7 mouse cellular contexts compared by ENCODE assay signal in genomic region chr14:100458727-100459447, GRCm38 (mm10).
A peak's percentile ranks its signal among the peaks of the same experiment; 100 is the strongest.
DNase-seq lines count a peak whose midpoint lies in the region; ATAC-seq and TF ChIP-seq lines count a peak whose summit lies in the region.

No protein-coding gene starts in this region.

- H3K36me3 ChIP-seq in heart, embryonic 10.5 days: no peaks in the 10 kb centered on the region
- H3K36me3 ChIP-seq in limb, embryonic 10.5 days: no peaks in the 10 kb centered on the region
- H3K36me3 ChIP-seq in midbrain, embryonic 13.5 days: no peaks in the 10 kb centered on the region

- peak overlapping the region; percentile 21; the same call in 1 of the 2 replicates for H3K9ac ChIP-seq in midbrain, embryonic 13.5 days (replicated peaks)

- H3K4me2 ChIP-seq in midbrain, embryonic 13.5 days (replicated peaks): peak overlapping the region; percentile 49

- no peak overlapping the region for H3K4me3 ChIP-seq in cortical plate, adult 2 months (ENCODE audit: insufficient read depth, low read length)
- H3K4me3 ChIP-seq in heart, embryonic 10.5 days: no peak overlapping the region
- peak overlapping the region; percentile 28 for H3K4me3 ChIP-seq in limb, embryonic 10.5 days
- peak overlapping the region; percentile 12; the same call in 1 of the 2 replicates for H3K4me3 ChIP-seq in midbrain, embryonic 13.5 days (replicated peaks)

- no peaks in the 10 kb centered on the region for H3K27me3 ChIP-seq in heart, embryonic 10.5 days (ENCODE audit: insufficient read depth, poor library complexity, severe bottlenecking)
- H3K27me3 ChIP-seq in limb, embryonic 10.5 days (ENCODE audit: low read depth, poor library complexity, severe bottlenecking): no peaks in the 10 kb centered on the region
- H3K27me3 ChIP-seq in midbrain, embryonic 13.5 days: no peaks in the 10 kb centered on the region

- no peak for TF ChIP-seq CTCF in cortical plate, adult 2 months (IDR thresholded peaks at IDR 0.05; ENCODE audit: extremely low read depth, insufficient read depth, low read length)

- DNase-seq in adrenal gland, adult 8-10 months: peak; percentile 19
- peak; percentile 81 for DNase-seq in heart, embryonic 10.5 days (ENCODE audit: low spot score)
- DNase-seq in kidney, adult 9 months: peak; percentile 96
- peak; percentile 83 for DNase-seq in limb, embryonic 10.5 days (ENCODE audit: low spot score)
- peak; percentile 12 for DNase-seq in spleen, adult 12 weeks (ENCODE audit: low spot score)

- ATAC-seq in midbrain, embryonic 13.5 days: peak; percentile 93

- peaks cover 17% of the 10 kb centered on the region for H3K4me1 ChIP-seq in cortical plate, adult 2 months (ENCODE audit: control insufficient read depth, insufficient read depth, low read length)
- H3K4me1 ChIP-seq in heart, embryonic 10.5 days: peaks cover 30% of the 10 kb centered on the region
- peaks cover 47% of the 10 kb centered on the region for H3K4me1 ChIP-seq in limb, embryonic 10.5 days
- peaks cover 44% of the 10 kb centered on the region for H3K4me1 ChIP-seq in midbrain, embryonic 13.5 days (replicated peaks)

- TF ChIP-seq POLR2A in cortical plate, adult 2 months (IDR thresholded peaks at IDR 0.05; ENCODE audit: extremely low read depth, insufficient read depth, low read length): no peak

- no peaks in the 10 kb centered on the region for H3K9me3 ChIP-seq in heart, embryonic 10.5 days
- H3K9me3 ChIP-seq in limb, embryonic 10.5 days (replicated peaks): no peaks in the 10 kb centered on the region
- no peaks in the 10 kb centered on the region for H3K9me3 ChIP-seq in midbrain, embryonic 13.5 days

- 33% methylated on average over 9 of the region's 9 CpGs for WGBS in heart, embryonic 10.5 days
- WGBS in limb, embryonic 10.5 days: 31% methylated on average over 9 of the region's 9 CpGs
- 4% methylated on average over 9 of the region's 9 CpGs for WGBS in midbrain, embryonic 13.5 days

- 0 out of 2 replicates have a peak overlapping the region, but pooled peaks have one; percentile 86 for H3K27ac ChIP-seq in cortical plate, adult 2 months (ENCODE audit: insufficient read depth, low read length)
- no peak overlapping the region for H3K27ac ChIP-seq in heart, embryonic 10.5 days
- H3K27ac ChIP-seq in limb, embryonic 10.5 days: peak overlapping the region; percentile 87
- peak overlapping the region; percentile 87 for H3K27ac ChIP-seq in midbrain, embryonic 13.5 days

Comparison
In these comparisons a context has a peak if more than half of its experiments do, and no peak if none do; other contexts are left out.
1. DNase-seq: peak in every context shown above with its lines; median percentile 96 in kidney, adult 9 months; 83 in limb, embryonic 10.5 days; 81 in heart, embryonic 10.5 days; 19 in adrenal gland, adult 8-10 months; 12 in spleen, adult 12 weeks.
2. H3K4me3 ChIP-seq: peak in limb, embryonic 10.5 days (single experiment) and midbrain, embryonic 13.5 days (single experiment); none in cortical plate, adult 2 months (single experiment) and heart, embryonic 10.5 days (single experiment).